Comparison of ENCODE assay signal across 8 mouse cellular contexts in genomic region chr5:135669741-135670275, GRCm38 (mm10). TPM values are rescaled to one million over a fixed set of nuclear protein-coding genes. Genes with fewer than 3 reads are reported as not detected.
A peak's percentile ranks its signal among the peaks of the same experiment; 100 is the strongest.
DNase-seq lines count a peak whose midpoint lies in the region; ATAC-seq and TF ChIP-seq lines count a peak whose summit lies in the region.

Por (plus strand) TSS chr5:135670033.

- DNase-seq in left cerebral cortex, adult 18-20 months (ENCODE audit: low spot score in 2 of 2) = no peak
- DNase-seq in left cerebral cortex, adult 11 months (ENCODE audit: low spot score) = no peak
- DNase-seq in gonadal fat pad, adult 2 months (ENCODE audit: low read depth) = no peak
- no peak for DNase-seq in lung, adult 2 months
- DNase-seq in retina, postnatal 1 day = peak; percentile 34
- DNase-seq in right cerebral cortex, postnatal 14 days = no peak

- 19% methylated on average over 9 of the region's 9 CpGs for WGBS in intestine, postnatal 0 days
- 22% methylated on average over 9 of the region's 9 CpGs for WGBS in lung, adult 2 months

- no peak within 1 kb of the TSS for H3K9ac ChIP-seq in intestine, postnatal 0 days (ENCODE audit: low read depth, low read length)

- peak; percentile 68 for ATAC-seq in intestine, postnatal 0 days

- H3K4me2 ChIP-seq in intestine, postnatal 0 days (replicated peaks; ENCODE audit: low read depth) = peak within 1 kb of the TSS; percentile 32

- TF ChIP-seq POLR2A in lung, adult 2 months (IDR thresholded peaks at IDR 0.05; ENCODE audit: borderline replicate concordance, extremely low read depth, low read depth, low read length) = peak; percentile 68; the same call in 1 of the 2 replicates

- H3K4me1 ChIP-seq in brown adipose tissue, adult 24 weeks (ENCODE audit: control insufficient read depth, insufficient read depth, insufficient read length, low read length) = peaks cover 6% of the 10 kb centered on the region
- peaks cover 9% of the 10 kb centered on the region for H3K4me1 ChIP-seq in intestine, postnatal 0 days (replicated peaks; ENCODE audit: control insufficient read depth, insufficient read depth, low read length)
- peaks cover 6% of the 10 kb centered on the region for H3K4me1 ChIP-seq in lung, adult 2 months (ENCODE audit: control insufficient read depth, insufficient read depth, low read length)

- no peak within 1 kb of the TSS for H3K27ac ChIP-seq in brown adipose tissue, adult 24 weeks (replicated peaks; ENCODE audit: low read depth, low read length)
- H3K27ac ChIP-seq in intestine, postnatal 0 days (ENCODE audit: low read depth, low read length) = no peak within 1 kb of the TSS

- H3K9me3 ChIP-seq in intestine, postnatal 0 days (ENCODE audit: control insufficient read depth) = no peaks in the 10 kb centered on the region

- H3K27me3 ChIP-seq in intestine, postnatal 0 days (replicated peaks; ENCODE audit: control insufficient read depth, insufficient read depth, low read length) = no peaks in the 10 kb centered on the region

- no peak for TF ChIP-seq CTCF in intestine, postnatal 0 days (IDR thresholded peaks at IDR 0.05; ENCODE audit: low read depth)
- no peak for TF ChIP-seq CTCF in lung, adult 2 months (IDR thresholded peaks at IDR 0.05; ENCODE audit: insufficient read depth, low read length)

- no peaks in the 10 kb centered on the region for H3K36me3 ChIP-seq in intestine, postnatal 0 days (ENCODE audit: control insufficient read depth, insufficient read depth)

- H3K4me3 ChIP-seq in brown adipose tissue, adult 24 weeks (ENCODE audit: insufficient read depth, low read depth, low read length) = no peak within 1 kb of the TSS
- H3K4me3 ChIP-seq in intestine, postnatal 0 days (ENCODE audit: low read depth, low read length) = no peak within 1 kb of the TSS
- H3K4me3 ChIP-seq in lung, adult 2 months (replicated peaks; ENCODE audit: extremely low read depth, low read depth, low read length) = peak within 1 kb of the TSS; percentile 60

RNA-seq across cellular contexts. Expression of gene Por, which starts in this region (rescaled TPM):
- 10 to 100 TPM; 87.6 to 90.4 TPM for total RNA-seq in left cerebral cortex, adult 18-20 months (2021)
- 138 and 156 TPM in 2 replicates for polyA plus RNA-seq in brown adipose tissue, adult 24 weeks (2012; ENCODE audit: insufficient read depth, insufficient read length, missing spikeins)
- 227 and 302 TPM in 2 replicates for polyA plus RNA-seq in gonadal fat pad, adult 2 months (2012; rRNA removed)
- 82.3 and 91.7 TPM in 2 replicates for polyA plus RNA-seq in intestine, postnatal 0 days (2015; fragmentation: Nextera tagmentation; extraction: Ambion mirVana)
- 487 and 521 TPM in 2 replicates for polyA plus RNA-seq in lung, adult 2 months (2012; rRNA removed)
